Mouse (Mus musculus): Measurements from ENCODE around the gene Gm21974. TPM values are rescaled to one million over a fixed set of nuclear protein-coding genes. Genes with fewer than 3 reads are reported as not detected.

Gm21974 gene
- polyA plus RNA-seq, 1 experiment = not detected

DNA sequence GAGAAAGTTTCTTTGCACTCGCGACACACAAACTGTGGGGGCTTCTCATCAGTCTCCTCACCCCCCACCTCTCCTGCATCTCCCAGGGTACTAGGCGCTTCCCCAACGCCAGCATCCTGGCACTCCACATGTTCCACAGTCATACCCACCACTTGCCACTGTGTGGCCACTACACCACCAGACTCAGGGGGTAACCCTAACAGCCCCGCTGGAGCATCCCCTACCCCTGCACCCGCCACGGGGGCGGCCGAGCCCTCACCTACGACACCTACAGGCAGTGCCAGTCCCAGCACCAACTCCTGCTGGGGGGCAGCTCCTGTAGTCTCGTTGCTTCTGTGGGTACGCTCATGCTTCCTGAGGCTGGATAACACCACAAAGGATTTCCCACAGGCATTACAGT, 28.8 kb downstream of the Gm21974 start:
- no peak for DNase-seq
- 95% methylated on average over 12 of the region's 12 CpGs for WGBS
- no peak overlapping the region for H3K4me3 ChIP-seq (ENCODE audit: control insufficient read depth, insufficient read depth, low read length)
- peaks cover 12% of the 10 kb centered on the region for H3K36me3 ChIP-seq (ENCODE audit: control insufficient read depth, insufficient read depth, low read length)
- H3K27ac ChIP-seq (ENCODE audit: control insufficient read depth, insufficient read depth, low read length) = no peak overlapping the region
- H3K27me3 ChIP-seq (ENCODE audit: control insufficient read depth, insufficient read depth, low read length) = no peaks in the 10 kb centered on the region
- TF ChIP-seq CTCF (IDR thresholded peaks at IDR 0.05; ENCODE audit: borderline replicate concordance, control insufficient read depth, extremely low read depth, insufficient read depth, low read length, poor library complexity) = no peak
- TF ChIP-seq POLR2A (IDR thresholded peaks at IDR 0.05; ENCODE audit: control insufficient read depth, extremely low read depth, insufficient read depth, low read length, poor library complexity) = no peak
- H3K4me1 ChIP-seq (replicated peaks; ENCODE audit: control insufficient read depth, insufficient read depth, low read length) = no peaks in the 10 kb centered on the region

DNA sequence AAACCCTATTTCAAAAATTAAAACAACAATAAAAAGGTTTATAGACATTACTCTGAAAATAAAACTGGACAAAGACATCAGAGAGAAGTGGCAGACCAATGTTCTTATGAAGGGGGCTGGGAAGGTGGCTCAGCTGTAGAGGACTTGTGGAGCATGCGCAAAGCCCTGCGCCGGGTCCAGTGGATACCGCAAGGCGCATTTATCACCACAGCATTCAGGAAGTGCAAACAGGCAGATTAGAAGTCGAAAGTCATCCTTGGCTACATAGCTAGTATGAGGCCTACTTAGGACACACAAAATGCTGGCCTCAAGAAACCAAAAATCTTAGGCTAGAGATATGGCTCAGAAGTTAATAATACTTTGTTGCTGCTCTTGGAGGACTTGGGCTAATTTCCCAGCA, 37.0 kb downstream of the Gm21974 start:
- Histone ChIP-seq H3K4me3 (ENCODE audit: control insufficient read depth, insufficient read depth, low read length) (no peak overlapping the region), H3K4me1 (replicated peaks; ENCODE audit: control insufficient read depth, insufficient read depth, low read length) (no peaks in the 10 kb centered on the region), H3K36me3 (ENCODE audit: control insufficient read depth, insufficient read depth, low read length) (no peaks in the 10 kb centered on the region), H3K27me3 (ENCODE audit: control insufficient read depth, insufficient read depth, low read length) (no peaks in the 10 kb centered on the region), H3K27ac (ENCODE audit: control insufficient read depth, insufficient read depth, low read length) (no peak overlapping the region)
- DNase-seq = no peak
- 88% methylated on average over 6 of the region's 6 CpGs for WGBS
- TF ChIP-seq POLR2A (IDR thresholded peaks at IDR 0.05; ENCODE audit: control insufficient read depth, extremely low read depth, insufficient read depth, low read length, poor library complexity) (no peak), CTCF (IDR thresholded peaks at IDR 0.05; ENCODE audit: borderline replicate concordance, control insufficient read depth, extremely low read depth, insufficient read depth, low read length, poor library complexity) (no peak)

DNA sequence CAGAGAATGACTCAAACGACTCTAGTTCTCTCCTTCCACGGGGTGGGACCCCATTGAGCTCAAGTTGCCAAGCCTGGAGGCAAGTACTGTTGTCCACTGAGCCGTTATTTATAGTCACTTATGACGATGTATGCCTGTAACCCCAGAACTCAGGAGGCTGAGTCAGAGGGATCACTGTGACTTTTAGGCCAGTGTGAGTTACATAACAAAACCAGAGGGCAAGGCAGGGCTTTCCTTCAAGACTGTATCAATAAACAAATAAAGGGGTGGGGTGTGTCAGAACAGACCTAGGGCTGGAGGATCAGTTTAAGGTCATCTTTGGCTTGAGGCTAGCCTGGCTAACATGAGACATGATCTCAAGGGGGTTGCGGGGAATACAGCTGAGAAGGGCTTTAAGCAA, 44.3 kb downstream of the Gm21974 start:
- H3K4me3 ChIP-seq (ENCODE audit: control insufficient read depth, insufficient read depth, low read length) = no peak overlapping the region
- WGBS = 66% methylated on average over 5 of the region's 5 CpGs
- no peaks in the 10 kb centered on the region for H3K27me3 ChIP-seq (ENCODE audit: control insufficient read depth, insufficient read depth, low read length)
- no peak for TF ChIP-seq CTCF (IDR thresholded peaks at IDR 0.05; ENCODE audit: borderline replicate concordance, control insufficient read depth, extremely low read depth, insufficient read depth, low read length, poor library complexity)
- no peak for TF ChIP-seq POLR2A (IDR thresholded peaks at IDR 0.05; ENCODE audit: control insufficient read depth, extremely low read depth, insufficient read depth, low read length, poor library complexity)
- H3K4me1 ChIP-seq (replicated peaks; ENCODE audit: control insufficient read depth, insufficient read depth, low read length) = no peaks in the 10 kb centered on the region
- H3K27ac ChIP-seq (ENCODE audit: control insufficient read depth, insufficient read depth, low read length) = no peak overlapping the region
- H3K36me3 ChIP-seq (ENCODE audit: control insufficient read depth, insufficient read depth, low read length) = peaks cover 4% of the 10 kb centered on the region; the same call in 1 of the 2 replicates
- DNase-seq = no peak

DNA sequence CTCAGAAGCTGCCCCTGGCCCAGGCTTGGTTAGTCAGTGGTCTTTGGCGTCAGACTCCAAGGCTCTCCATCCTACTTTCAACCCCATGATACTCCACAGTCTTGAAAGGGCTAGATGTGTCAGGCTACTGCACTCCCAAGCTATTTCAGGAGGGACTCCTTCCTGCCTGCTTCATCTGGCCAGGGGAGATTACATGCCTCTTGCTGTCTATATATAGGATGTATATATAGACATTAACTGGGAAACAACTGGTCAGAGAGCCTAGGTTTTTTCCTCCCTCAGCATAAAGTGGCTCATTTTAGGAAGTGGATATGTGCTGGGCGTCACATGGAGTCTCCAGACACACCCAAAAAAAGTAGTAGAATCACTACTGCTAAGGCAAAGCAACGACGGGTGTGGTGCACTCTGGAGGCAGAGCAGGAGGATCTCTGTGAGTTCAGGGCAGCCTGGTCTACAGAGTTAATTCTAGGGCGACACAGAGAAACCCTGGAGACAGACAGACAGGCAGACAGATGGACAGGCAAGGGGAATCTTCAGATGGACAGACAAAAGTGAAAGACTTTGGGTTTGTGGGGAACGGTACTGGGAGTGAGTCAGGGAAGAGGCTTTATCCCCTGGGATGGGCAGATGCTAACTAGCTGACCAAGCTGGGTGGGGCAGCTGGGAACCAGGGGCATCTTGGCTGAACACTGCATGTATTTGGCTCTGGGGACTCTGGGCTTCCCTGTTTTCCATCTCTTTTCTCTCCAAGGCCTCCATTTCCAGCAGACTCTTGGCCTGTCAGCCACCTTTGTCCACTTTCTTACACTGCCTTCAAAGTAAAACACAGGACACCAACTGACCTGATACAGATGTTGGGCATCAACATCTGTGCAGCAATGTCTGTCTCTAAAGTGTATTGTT, 45.0 kb downstream of the Gm21974 start:
- Histone ChIP-seq H3K36me3 (ENCODE audit: control insufficient read depth, insufficient read depth, low read length) (peaks cover 4% of the 10 kb centered on the region; the same call in 1 of the 2 replicates), H3K27ac (ENCODE audit: control insufficient read depth, insufficient read depth, low read length) (no peak overlapping the region), H3K4me1 (replicated peaks; ENCODE audit: control insufficient read depth, insufficient read depth, low read length) (no peaks in the 10 kb centered on the region), H3K4me3 (ENCODE audit: control insufficient read depth, insufficient read depth, low read length) (no peak overlapping the region), H3K27me3 (ENCODE audit: control insufficient read depth, insufficient read depth, low read length) (no peaks in the 10 kb centered on the region)
- TF ChIP-seq CTCF (IDR thresholded peaks at IDR 0.05; ENCODE audit: borderline replicate concordance, control insufficient read depth, extremely low read depth, insufficient read depth, low read length, poor library complexity) (no peak), POLR2A (IDR thresholded peaks at IDR 0.05; ENCODE audit: control insufficient read depth, extremely low read depth, insufficient read depth, low read length, poor library complexity) (no peak)
- no peak for DNase-seq
- WGBS = 86% methylated on average over 6 of the region's 6 CpGs

DNA sequence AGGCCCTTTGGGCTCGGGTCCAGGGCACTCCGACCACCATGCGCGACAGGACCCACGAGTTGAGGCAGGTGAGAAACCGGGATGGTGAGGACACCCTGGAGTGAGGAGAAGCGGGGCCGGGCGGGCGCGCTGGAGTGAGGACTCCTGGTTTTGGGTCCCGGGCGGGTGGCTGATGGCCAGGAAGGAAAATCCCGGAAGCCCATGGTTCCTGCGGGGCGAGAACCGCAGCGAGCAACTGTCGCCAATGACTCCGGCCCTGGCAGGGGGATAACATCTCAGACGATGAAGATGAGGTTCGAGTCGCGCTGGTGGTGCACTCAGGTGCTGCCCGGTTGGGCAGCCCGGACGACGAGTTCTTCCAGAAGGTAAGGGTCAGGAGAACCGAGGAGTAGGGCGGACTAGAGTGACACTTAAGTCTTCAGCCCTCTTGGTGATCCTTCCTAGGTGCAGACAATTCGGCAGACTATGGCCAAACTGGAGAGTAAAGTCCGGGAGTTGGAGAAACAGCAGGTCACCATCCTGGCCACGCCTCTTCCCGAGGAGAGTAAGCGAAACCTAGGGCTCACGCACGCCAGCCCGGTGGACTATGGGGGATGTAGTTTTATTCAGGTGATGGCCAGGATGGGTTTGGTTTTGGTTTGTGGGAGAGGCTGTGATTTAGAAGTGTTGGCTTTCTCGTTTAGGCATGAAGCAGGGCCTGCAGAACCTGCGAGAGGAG, 53.1 kb downstream of the Gm21974 start:
- Histone ChIP-seq H3K4me3 (ENCODE audit: control insufficient read depth, insufficient read depth, low read length) (peak overlapping the region; percentile 67), H3K27ac (ENCODE audit: control insufficient read depth, insufficient read depth, low read length) (peak overlapping the region; percentile 47), H3K36me3 (ENCODE audit: control insufficient read depth, insufficient read depth, low read length) (peaks cover 4% of the 10 kb centered on the region; the same call in 1 of the 2 replicates), H3K4me1 (replicated peaks; ENCODE audit: control insufficient read depth, insufficient read depth, low read length) (peaks cover 2% of the 10 kb centered on the region; the same call in 1 of the 2 replicates), H3K27me3 (ENCODE audit: control insufficient read depth, insufficient read depth, low read length) (no peaks in the 10 kb centered on the region)
- peak; percentile 81 for DNase-seq
- TF ChIP-seq CTCF (IDR thresholded peaks at IDR 0.05; ENCODE audit: borderline replicate concordance, control insufficient read depth, extremely low read depth, insufficient read depth, low read length, poor library complexity) (no peak), POLR2A (IDR thresholded peaks at IDR 0.05; ENCODE audit: control insufficient read depth, extremely low read depth, insufficient read depth, low read length, poor library complexity) (no peak)
- WGBS = 0% methylated on average over 40 of the region's 40 CpGs

DNA sequence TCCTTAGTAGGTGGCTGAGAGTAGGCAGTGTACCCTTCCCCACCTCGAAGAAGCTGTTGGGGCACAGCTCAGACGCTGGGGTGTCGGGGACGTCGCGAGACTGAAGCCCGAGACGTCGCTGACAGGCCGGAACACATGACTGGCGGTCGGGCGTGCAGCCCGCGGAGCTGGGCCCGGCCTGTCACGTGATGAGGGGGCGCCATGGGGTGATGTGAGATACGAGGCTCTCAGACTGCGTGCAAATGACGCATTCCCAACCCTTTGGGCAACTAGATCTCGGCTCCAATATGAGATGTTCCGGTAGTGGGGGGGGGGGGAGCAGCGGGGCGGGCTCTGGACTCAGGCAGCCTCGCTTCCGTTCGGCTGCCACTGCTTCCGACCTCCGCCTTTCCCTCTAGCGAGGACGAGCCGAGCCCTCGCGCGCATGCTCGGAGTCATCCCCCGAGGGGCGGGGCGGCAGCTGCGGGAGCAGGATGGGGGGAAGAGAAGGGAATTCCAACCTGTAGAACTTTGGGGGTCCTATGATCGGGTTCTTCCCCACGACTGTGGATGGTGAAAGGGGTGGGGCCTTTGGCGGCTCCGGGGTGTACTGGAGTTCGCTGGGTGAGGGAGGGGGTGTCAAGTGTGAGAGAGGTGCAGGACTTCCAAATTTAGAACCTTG, 53.8 kb downstream of the Gm21974 start:
- H3K4me1 ChIP-seq (replicated peaks; ENCODE audit: control insufficient read depth, insufficient read depth, low read length) = peaks cover 2% of the 10 kb centered on the region; the same call in 1 of the 2 replicates
- H3K4me3 ChIP-seq (ENCODE audit: control insufficient read depth, insufficient read depth, low read length) = peak overlapping the region; percentile 67
- peak; percentile 32; the same call in 1 of the 2 replicates for TF ChIP-seq POLR2A (IDR thresholded peaks at IDR 0.05; ENCODE audit: control insufficient read depth, extremely low read depth, insufficient read depth, low read length, poor library complexity)
- TF ChIP-seq CTCF (IDR thresholded peaks at IDR 0.05; ENCODE audit: borderline replicate concordance, control insufficient read depth, extremely low read depth, insufficient read depth, low read length, poor library complexity) = peak; percentile 55

More for the DNA sequence above, 53.8 kb downstream of the Gm21974 start:
- H3K27ac ChIP-seq (ENCODE audit: control insufficient read depth, insufficient read depth, low read length) = peak overlapping the region; percentile 89
- WGBS = under 1% methylated on average over 46 of the region's 46 CpGs
- DNase-seq = peak; percentile 94
- no peaks in the 10 kb centered on the region for H3K27me3 ChIP-seq (ENCODE audit: control insufficient read depth, insufficient read depth, low read length)
- H3K36me3 ChIP-seq (ENCODE audit: control insufficient read depth, insufficient read depth, low read length) = peaks cover 3% of the 10 kb centered on the region; the same call in 1 of the 2 replicates

Data from thymus, adult 2 months (tissue).